Mouse (Mus musculus) G1E (cell line): ENCODE measurements around the gene 2900011O08Rik.
"Not testable (repeated sequence)": the region's sequence is repeated elsewhere in the genome, so short reads cannot be mapped to it uniquely, and the experiment has no call there.

Experiments used
- CTCF ChIP-seq: IDR thresholded peaks from 2 replicates; pipeline ENCODE4 v1.5.1; 2012; ENCODE audit warnings: low read depth, low read length, inconsistent platforms, mixed read lengths
- GATA1 ChIP-seq: IDR thresholded peaks from 2 replicates; pipeline ENCODE4 v1.6.1; 2012; ENCODE audit warnings: borderline replicate concordance, low read length, inconsistent platforms, mixed read lengths
- GATA2 ChIP-seq: IDR thresholded peaks from 2 replicates; pipeline ENCODE4 v1.6.1; 2012; ENCODE audit warnings: low read depth, low read length, inconsistent platforms, borderline replicate concordance
- POLR2AphosphoS5 ChIP-seq: IDR thresholded peaks from 2 replicates; pipeline ENCODE4 v1.6.1; 2012; ENCODE audit warnings: low read depth, low read length, inconsistent platforms; ENCODE audit not compliant: insufficient replicate concordance
- TAL1 ChIP-seq: conservative IDR thresholded peaks from 2 replicates; pipeline ENCODE4 v1.6.1; 2012; ENCODE audit warnings: low read depth, low read length, inconsistent platforms, mixed read lengths

DNA sequence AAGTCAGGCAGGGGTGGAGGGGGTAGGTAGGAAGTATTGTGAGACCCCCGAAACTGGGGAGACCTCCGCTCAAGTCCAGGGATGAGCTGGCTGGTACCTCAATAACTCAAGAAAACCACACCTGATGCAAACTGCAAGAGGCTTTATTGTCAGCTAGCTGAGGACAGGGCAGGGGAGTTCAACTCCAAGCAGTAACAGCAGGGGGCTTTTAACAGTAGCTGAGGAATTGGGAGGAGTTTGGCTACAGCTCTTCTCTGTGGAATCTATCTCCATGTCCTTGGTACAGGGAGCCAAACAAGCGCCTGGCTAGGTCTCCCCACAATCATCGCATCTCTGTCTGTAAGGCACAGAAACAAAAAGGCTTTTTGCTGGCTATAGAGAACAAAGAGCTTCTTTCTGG lies 80.2 kb downstream of the 2900011O08Rik start:
- not testable (repeated sequence) for TF ChIP-seq TAL1, CTCF, GATA2, POLR2AphosphoS5, GATA1
